10 mouse cellular contexts compared by ENCODE assay signal in the genomic region with DNA sequence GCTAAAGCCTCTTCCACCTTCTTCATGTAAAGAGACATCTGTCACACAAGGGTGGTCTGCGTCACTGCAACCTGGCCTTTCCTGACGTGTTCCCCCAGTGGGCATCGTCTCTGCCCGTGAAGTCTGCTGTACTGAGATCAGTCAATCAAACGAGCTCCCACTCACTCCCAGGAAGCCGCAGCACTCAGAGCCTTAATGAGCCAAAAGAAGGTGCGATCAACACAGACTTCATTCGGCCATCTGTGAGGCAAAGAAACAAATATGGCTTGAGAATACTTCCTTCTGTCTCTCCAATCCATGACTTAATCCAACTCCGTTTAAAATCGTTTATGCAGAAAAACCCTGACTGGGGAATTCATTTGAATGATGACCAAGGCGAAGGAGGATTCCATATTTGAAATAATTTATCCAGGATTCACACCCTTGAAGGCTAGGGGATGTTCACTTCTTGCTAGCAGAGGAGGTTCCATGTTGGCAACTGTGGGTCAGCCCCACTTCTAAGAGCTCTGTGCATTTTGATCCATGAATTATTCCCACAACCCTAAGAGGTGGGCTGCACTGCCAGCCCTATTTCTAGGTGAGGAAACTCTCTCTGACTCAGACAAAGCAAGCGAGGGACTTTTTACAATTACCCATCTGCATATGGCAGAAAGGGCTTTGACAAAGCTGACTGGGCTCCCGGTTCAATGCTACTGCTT.
DNase-seq lines count a peak whose midpoint lies in the region; ATAC-seq lines count a peak whose summit lies in the region.
"Had no signal": no experiment of that assay in that cellular context is flagged by ENCODE, and none has a peak within 500 bp of the region (broad histone marks: within the 10 kb centered on the region; RNA-seq: fewer than 3 reads in every experiment).

No protein-coding gene starts in this region.

- 0 out of 2 replicates have a peak, but pooled peaks cover under 1% of the 10 kb centered on the region for H3K36me3 ChIP-seq in midbrain, embryonic 10.5 days
- no peaks in the 10 kb centered on the region for H3K36me3 ChIP-seq in midbrain, embryonic 15.5 days (replicated peaks)
- no peaks in the 10 kb centered on the region for H3K36me3 ChIP-seq in kidney, embryonic 16.5 days (ENCODE audit: insufficient read depth, low read length)
- H3K36me3 ChIP-seq: stomach, embryonic 15.5 days had no signal

- no peak; the same call in 1 of the 2 replicates for ATAC-seq in midbrain, embryonic 15.5 days (replicated peaks)
- ATAC-seq in kidney, embryonic 16.5 days (ENCODE audit: low FRiP score, low TSS enrichment): no peak

- DNase-seq in midbrain, embryonic 10.5 days (ENCODE audit: low spot score): no peak
- DNase-seq in frontal cortex, postnatal 10 days (ENCODE audit: low spot score in 2 of 2): peak; percentile 35 to 61
- peak; percentile 34 to 80 for DNase-seq in left cerebral cortex, adult 8-10 months (ENCODE audit: low spot score in 2 of 2)
- DNase-seq in right cerebral cortex, postnatal 4 days: peak; percentile 32
- DNase-seq in ovary, postnatal 10 days (ENCODE audit: low spot score): no peak
- DNase-seq in heart, adult 11 months: no peak
- DNase-seq: kidney, postnatal 10 days had no signal

- no peak overlapping the region for H3K4me2 ChIP-seq in midbrain, embryonic 15.5 days
- H3K4me2 ChIP-seq in kidney, embryonic 16.5 days (replicated peaks; ENCODE audit: low read depth, low read length): no peak overlapping the region
- H3K4me2 ChIP-seq: stomach, embryonic 15.5 days had no signal

- peaks cover 11% of the 10 kb centered on the region; the same call in 1 of the 2 replicates for H3K4me1 ChIP-seq in midbrain, embryonic 10.5 days
- H3K4me1 ChIP-seq in midbrain, embryonic 15.5 days: peaks cover 15% of the 10 kb centered on the region
- peaks cover 16% of the 10 kb centered on the region for H3K4me1 ChIP-seq in kidney, embryonic 16.5 days (ENCODE audit: insufficient read depth, low read length)
- H3K4me1 ChIP-seq: stomach, embryonic 15.5 days had no signal

- H3K4me3 ChIP-seq in midbrain, embryonic 10.5 days: no peak overlapping the region
- no peak overlapping the region for H3K4me3 ChIP-seq in midbrain, embryonic 15.5 days
- H3K4me3 ChIP-seq in kidney, embryonic 16.5 days (ENCODE audit: low read length): no peak overlapping the region
- H3K4me3 ChIP-seq: stomach, embryonic 15.5 days had no signal

- no peak overlapping the region for H3K9ac ChIP-seq in midbrain, embryonic 15.5 days
- no peak overlapping the region for H3K9ac ChIP-seq in kidney, embryonic 16.5 days (replicated peaks; ENCODE audit: low read length)
- H3K9ac ChIP-seq: stomach, embryonic 15.5 days had no signal

- H3K27me3 ChIP-seq in midbrain, embryonic 10.5 days (ENCODE audit: low read depth, poor library complexity, severe bottlenecking): no peaks in the 10 kb centered on the region
- H3K27me3 ChIP-seq in midbrain, embryonic 15.5 days (replicated peaks): no peaks in the 10 kb centered on the region
- no peaks in the 10 kb centered on the region for H3K27me3 ChIP-seq in kidney, embryonic 16.5 days (ENCODE audit: insufficient read depth, low read length)
- H3K27me3 ChIP-seq: stomach, embryonic 15.5 days had no signal

- 0 out of 2 replicates have a peak overlapping the region, but pooled peaks have one; percentile 46 for H3K27ac ChIP-seq in midbrain, embryonic 10.5 days (replicated peaks)
- H3K27ac ChIP-seq in midbrain, embryonic 15.5 days: no peak overlapping the region
- no peak overlapping the region for H3K27ac ChIP-seq in kidney, embryonic 16.5 days (ENCODE audit: low read length)
- H3K27ac ChIP-seq: stomach, embryonic 15.5 days had no signal

- H3K9me3 ChIP-seq in midbrain, embryonic 10.5 days (replicated peaks): no peaks in the 10 kb centered on the region
- H3K9me3 ChIP-seq in midbrain, embryonic 15.5 days: no peaks in the 10 kb centered on the region
- H3K9me3 ChIP-seq in kidney, embryonic 16.5 days (ENCODE audit: low read length): no peaks in the 10 kb centered on the region
- H3K9me3 ChIP-seq: stomach, embryonic 15.5 days had no signal

- WGBS in midbrain, embryonic 10.5 days: 85% methylated on average over 13 of the region's 13 CpGs
- WGBS in midbrain, embryonic 15.5 days: 48% methylated on average over 13 of the region's 13 CpGs
- WGBS in kidney, embryonic 16.5 days: 60% methylated on average over 13 of the region's 13 CpGs

Comparison
In these comparisons a context has a peak if more than half of its experiments do, and no peak if none do; other contexts are left out.
1. DNase-seq: peak in frontal cortex, postnatal 10 days (2 of 2), left cerebral cortex, adult 8-10 months (2 of 2) and right cerebral cortex, postnatal 4 days (single experiment); none in midbrain, embryonic 10.5 days (single experiment), ovary, postnatal 10 days (single experiment) and heart, adult 11 months (single experiment).